Mouse (Mus musculus) liver, embryonic 12.5 days (tissue): ENCODE data around the gene Katnal1. TPM values are rescaled to one million over a fixed set of nuclear protein-coding genes. Genes with fewer than 3 reads are reported as not detected.

Source experiments
- ATAC-seq: fragments of 200-750 bp; cut with Nextera tagmentation; 2 replicates; pipeline ENCODE4 v1.8.0; 2017; ENCODE audit warnings: moderate number of reproducible peaks, mild to moderate bottlenecking, moderate library complexity
- H3K27ac ChIP-seq: fragments of 300-500 bp; sonication (generic); 2 replicates; pipeline ENCODE4 v1.5.1; 2016; ENCODE audit warnings: mild to moderate bottlenecking
- H3K27me3 ChIP-seq: fragments of 300-500 bp; sonication (generic); replicated peaks from 2 replicates; pipeline ENCODE4 v1.6.1; 2016; ENCODE audit warnings: mild to moderate bottlenecking, moderate library complexity
- H3K36me3 ChIP-seq: fragments of 300-500 bp; sonication (generic); 2 replicates; pipeline ENCODE4 v1.6.1; 2016; ENCODE audit warnings: mild to moderate bottlenecking, moderate library complexity
- H3K4me1 ChIP-seq: fragments of 300-500 bp; sonication (generic); 2 replicates; pipeline ENCODE4 v1.6.1; 2016
- H3K4me2 ChIP-seq: fragments of 300-500 bp; sonication (generic); 2 replicates; pipeline ENCODE4 v1.6.1; 2016; ENCODE audit warnings: mild to moderate bottlenecking, moderate library complexity
- H3K4me3 ChIP-seq: fragments of 300-500 bp; sonication (generic); 2 replicates; pipeline ENCODE4 v1.5.1; 2016; ENCODE audit warnings: mild to moderate bottlenecking, moderate library complexity
- H3K9ac ChIP-seq: fragments of 300-500 bp; sonication (generic); 2 replicates; pipeline ENCODE4 v1.6.1; 2016; ENCODE audit warnings: mild to moderate bottlenecking, moderate library complexity
- H3K9me3 ChIP-seq: fragments of 300-500 bp; sonication (generic); replicated peaks from 2 replicates; pipeline ENCODE4 v1.6.1; 2016; ENCODE audit warnings: mild to moderate bottlenecking, moderate library complexity
- WGBS: fragments of 180-500 bp; shearing (Covaris S2); methylation state at CpG from one replicate; pipeline ENCODE4 v1.1.7; 2016; ENCODE audit not compliant: insufficient replicate concordance; 5-methylcytosine and 5-hydroxymethylcytosine counted together
- polyA plus RNA-seq: library from polyadenylated mRNA; unstranded; fragments of >200 nt; fragmentation: Nextera tagmentation; extraction: Ambion mirVana; gene quantifications from 2 replicates; pipeline ENCODE4 v1.2.1, GENCODE M21; 2016

Katnal1 gene
- polyA plus RNA-seq, 1 experiment from 2014 or later: 18.9 TPM

- Histone ChIP-seq H3K4me3 (peak overlapping the region; percentile 31), H3K4me1 (peaks cover 69% of the 10 kb centered on the region)
- WGBS: 9% methylated on average over 13 of the region's 13 CpGs
These were observed 36.7 kb upstream of the Katnal1 start for GRCm38 (mm10) chr5:148965691-148966333.

DNA sequence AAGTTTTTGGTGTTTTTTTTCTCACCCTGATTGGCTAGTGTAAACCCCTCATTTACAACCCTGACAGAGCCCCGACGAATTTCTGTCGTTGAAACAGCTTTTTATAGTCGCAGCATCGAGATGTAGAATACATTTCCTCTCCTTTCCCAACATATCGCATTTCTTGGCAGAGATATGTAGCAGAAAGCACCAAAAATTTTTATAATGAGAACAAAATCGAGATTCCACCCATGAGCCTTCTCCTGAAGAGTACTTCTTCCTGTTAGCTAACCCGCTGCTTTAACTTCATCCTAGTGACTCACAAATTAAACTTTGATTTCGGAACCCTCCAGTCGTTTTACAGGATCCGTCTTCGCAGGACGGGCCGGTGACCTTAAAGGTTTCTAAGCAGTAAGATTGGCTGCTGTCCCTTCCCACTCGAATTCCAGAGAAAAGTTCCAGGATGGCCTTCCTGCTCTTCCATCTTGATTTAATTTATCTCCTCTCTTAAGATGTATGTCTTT, 36.0 kb upstream of the Katnal1 start:
- 75% methylated on average over 15 of the region's 15 CpGs for WGBS
- H3K9ac ChIP-seq: peak overlapping the region; percentile 47; the same call in 1 of the 2 replicates
- H3K4me1 ChIP-seq: peaks cover 70% of the 10 kb centered on the region
- H3K9me3 ChIP-seq: no peaks in the 10 kb centered on the region
- H3K4me2 ChIP-seq: peak overlapping the region; percentile 65
- no peaks in the 10 kb centered on the region for H3K27me3 ChIP-seq
- H3K4me3 ChIP-seq: peak overlapping the region; percentile 31; the same call in 1 of the 2 replicates
- no peak for ATAC-seq
- H3K27ac ChIP-seq: peak overlapping the region; percentile 91
- H3K36me3 ChIP-seq: no peaks in the 10 kb centered on the region

More at GRCm38 (mm10) chr5:148965691-148966333, 36.7 kb upstream of the Katnal1 start:
- peak; percentile 96 for ATAC-seq
- Histone ChIP-seq H3K9me3 (no peaks in the 10 kb centered on the region), H3K27ac (peak overlapping the region; percentile 91), H3K4me2 (peak overlapping the region; percentile 65), H3K36me3 (no peaks in the 10 kb centered on the region), H3K9ac (peak overlapping the region; percentile 47; the same call in 1 of the 2 replicates), H3K27me3 (no peaks in the 10 kb centered on the region)

GRCm38 (mm10) chr5:148964251-148964650, 35.1 kb upstream of the Katnal1 start:
- Histone ChIP-seq H3K4me1 (peaks cover 71% of the 10 kb centered on the region), H3K9ac (no peak overlapping the region), H3K4me3 (no peak overlapping the region), H3K4me2 (no peak overlapping the region), H3K27ac (0 out of 2 replicates have a peak overlapping the region, but pooled peaks have one; percentile 2), H3K36me3 (no peaks in the 10 kb centered on the region), H3K9me3 (no peaks in the 10 kb centered on the region), H3K27me3 (no peaks in the 10 kb centered on the region)
- 53% methylated on average over 1 of the region's 1 CpGs for WGBS
- no peak for ATAC-seq

DNA sequence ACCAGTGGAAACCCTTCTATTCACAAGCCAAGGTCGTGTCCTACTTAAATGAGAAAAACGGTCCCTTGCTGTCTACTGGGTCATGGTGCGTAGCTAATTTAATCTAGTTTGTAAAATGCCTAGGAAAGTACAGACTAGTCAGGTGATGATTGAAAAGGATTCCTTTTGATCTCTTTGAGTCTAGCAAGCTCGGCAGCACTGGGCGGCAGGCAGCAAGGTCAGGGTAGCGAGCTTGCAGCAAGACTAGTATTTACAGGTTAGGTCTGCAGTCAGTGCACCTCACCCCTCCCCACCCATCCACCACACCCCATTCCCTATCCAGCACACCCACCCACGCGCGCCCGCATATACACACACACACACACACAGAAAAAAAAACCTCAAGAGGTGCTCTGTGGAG, 31.1 kb upstream of the Katnal1 start:
- Histone ChIP-seq H3K36me3 (no peaks in the 10 kb centered on the region), H3K9ac (peak overlapping the region; percentile 66), H3K27me3 (no peaks in the 10 kb centered on the region), H3K4me3 (no peak overlapping the region), H3K4me2 (peak overlapping the region; percentile 85), H3K4me1 (peaks cover 66% of the 10 kb centered on the region), H3K9me3 (no peaks in the 10 kb centered on the region), H3K27ac (peak overlapping the region; percentile 71)
- 71% methylated on average over 10 of the region's 10 CpGs for WGBS
- ATAC-seq: no peak

DNA sequence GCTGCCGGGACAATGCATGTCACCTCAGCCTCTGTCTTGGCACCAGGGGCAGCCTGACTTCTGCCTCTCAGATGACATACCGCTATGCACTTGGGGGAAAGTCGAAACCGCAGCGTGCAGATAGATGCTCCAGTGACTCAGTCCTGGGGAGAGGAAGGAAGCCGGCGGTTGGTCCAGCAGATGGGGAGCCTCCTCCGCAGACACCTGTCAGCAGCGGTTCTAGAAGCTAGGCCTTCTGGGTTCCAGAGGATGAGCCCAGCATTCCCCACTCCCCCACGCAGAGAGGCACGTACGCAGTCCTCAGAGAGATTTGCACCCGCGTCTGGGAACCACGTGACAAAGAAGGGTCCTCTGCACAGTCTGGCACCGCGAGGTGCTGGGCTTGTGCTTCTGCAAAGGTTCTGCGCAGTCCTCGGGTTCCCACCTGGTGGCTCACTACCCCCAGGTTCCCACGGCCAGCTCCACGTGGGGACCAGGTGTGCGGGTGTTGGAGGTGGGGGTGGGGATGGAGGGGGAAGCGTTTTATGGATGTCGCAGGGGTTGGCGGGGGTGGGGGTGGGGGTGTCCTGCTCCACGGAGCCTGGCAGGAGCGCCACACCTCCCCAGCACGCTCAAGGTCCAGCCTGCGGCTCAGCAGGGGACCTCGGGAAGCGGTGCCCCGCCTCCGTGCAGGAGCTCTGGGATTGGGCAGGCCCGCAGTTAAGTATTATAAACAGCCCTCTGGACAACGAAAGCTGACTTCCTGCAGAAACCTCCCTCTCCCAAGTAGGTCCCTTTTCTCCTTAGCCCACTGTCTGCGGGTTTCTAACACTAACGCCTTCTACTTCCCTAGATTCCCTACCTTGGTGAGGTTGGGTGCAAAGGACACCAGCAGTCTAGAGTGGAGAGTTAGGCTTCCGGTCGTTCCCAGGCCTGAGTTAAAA, 30.2 kb upstream of the Katnal1 start:
- H3K27ac ChIP-seq: peak overlapping the region; percentile 71
- H3K4me1 ChIP-seq: peaks cover 66% of the 10 kb centered on the region
- WGBS: 1% methylated on average over 38 of the region's 39 CpGs
- ATAC-seq: peak; percentile 69
- no peaks in the 10 kb centered on the region for H3K36me3 ChIP-seq
- H3K4me3 ChIP-seq: peak overlapping the region; percentile 56
- peak overlapping the region; percentile 66 for H3K9ac ChIP-seq
- H3K27me3 ChIP-seq: no peaks in the 10 kb centered on the region
- peak overlapping the region; percentile 85 for H3K4me2 ChIP-seq
- no peaks in the 10 kb centered on the region for H3K9me3 ChIP-seq

DNA sequence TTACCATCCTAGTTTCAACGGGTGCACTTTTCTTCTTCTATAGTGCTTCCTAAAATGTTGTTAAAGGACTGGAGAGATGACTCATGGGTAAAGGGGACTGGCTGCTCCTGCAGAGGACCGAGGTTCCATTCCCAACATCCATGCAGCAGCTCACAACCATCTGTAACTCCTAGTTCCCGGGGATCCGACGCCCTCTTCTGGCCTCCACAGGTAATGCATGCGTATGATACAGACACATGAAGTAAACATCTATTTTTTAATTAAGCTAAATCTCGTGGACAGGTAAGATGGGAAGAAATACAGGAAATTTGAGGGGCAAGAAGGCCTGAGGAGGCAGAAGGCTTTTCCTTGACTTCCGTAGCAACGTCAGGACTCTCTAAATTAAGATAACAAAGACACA, 29.2 kb upstream of the Katnal1 start:
- Histone ChIP-seq H3K4me1 (peaks cover 62% of the 10 kb centered on the region), H3K4me3 (peak overlapping the region; percentile 56), H3K9ac (peak overlapping the region; percentile 66; the same call in 1 of the 2 replicates), H3K4me2 (peak overlapping the region; percentile 85), H3K27me3 (no peaks in the 10 kb centered on the region), H3K27ac (peak overlapping the region; percentile 71), H3K36me3 (no peaks in the 10 kb centered on the region), H3K9me3 (no peaks in the 10 kb centered on the region)
- WGBS: 26% methylated on average over 9 of the region's 9 CpGs
- no peak for ATAC-seq

GRCm38 (mm10) chr5:148956898-148957535, 27.9 kb upstream of the Katnal1 start:
- H3K9ac ChIP-seq: 0 out of 2 replicates have a peak overlapping the region, but pooled peaks have one; percentile 2
- no peak overlapping the region for H3K4me2 ChIP-seq
- 29% methylated on average over 9 of the region's 9 CpGs for WGBS
- no peak overlapping the region for H3K4me3 ChIP-seq
- H3K27ac ChIP-seq: peak overlapping the region; percentile 31
- ATAC-seq: no peak
- H3K36me3 ChIP-seq: no peaks in the 10 kb centered on the region
- no peaks in the 10 kb centered on the region for H3K9me3 ChIP-seq
- H3K4me1 ChIP-seq: peaks cover 67% of the 10 kb centered on the region
- H3K27me3 ChIP-seq: no peaks in the 10 kb centered on the region

DNA sequence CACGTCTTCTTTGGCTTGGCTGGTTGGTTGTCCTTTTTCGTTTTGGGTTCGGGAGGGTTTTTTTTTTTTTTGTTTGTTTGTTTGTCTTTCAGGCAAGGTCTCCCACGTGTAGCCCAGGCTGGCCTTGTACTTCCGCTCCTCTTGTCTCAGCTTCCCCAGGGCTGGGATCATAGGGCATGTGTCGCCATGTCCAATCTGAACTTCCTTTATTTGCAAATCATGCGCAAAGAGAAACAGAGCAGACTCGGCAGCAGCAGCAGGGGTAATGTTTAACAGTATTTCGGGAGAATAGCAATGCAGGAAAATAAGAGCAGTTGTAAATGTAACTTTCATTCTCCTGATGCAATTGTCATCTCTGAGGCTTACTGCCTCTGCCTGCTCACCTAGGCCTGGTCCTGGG, 27.0 kb upstream of the Katnal1 start:
- H3K4me3 ChIP-seq: no peak overlapping the region
- peaks cover 67% of the 10 kb centered on the region for H3K4me1 ChIP-seq
- peak overlapping the region; percentile 62 for H3K27ac ChIP-seq
- H3K9me3 ChIP-seq: no peaks in the 10 kb centered on the region
- no peak overlapping the region for H3K9ac ChIP-seq
- no peaks in the 10 kb centered on the region for H3K36me3 ChIP-seq
- H3K4me2 ChIP-seq: no peak overlapping the region
- 71% methylated on average over 9 of the region's 9 CpGs for WGBS
- no peaks in the 10 kb centered on the region for H3K27me3 ChIP-seq
- ATAC-seq: no peak

DNA sequence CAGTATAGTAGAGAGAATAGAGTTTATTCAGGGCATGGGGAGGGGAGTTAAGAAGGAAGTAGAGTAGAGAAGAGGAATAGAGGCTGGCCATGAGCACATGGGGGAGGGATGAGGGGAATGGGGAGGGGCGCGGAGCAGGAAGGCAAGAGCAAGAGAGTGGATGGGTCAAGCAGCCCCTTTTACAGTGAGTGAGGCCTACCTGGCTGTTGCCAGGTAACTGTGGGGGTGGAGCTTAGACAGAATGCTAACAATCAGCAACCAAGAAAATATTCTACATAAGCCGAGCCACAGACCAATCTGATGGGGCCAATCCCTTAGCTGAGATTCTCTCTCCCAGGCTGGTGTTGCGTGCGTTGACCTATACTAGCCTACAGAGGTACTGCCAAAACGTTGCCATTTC, 26.5 kb upstream of the Katnal1 start:
- Histone ChIP-seq H3K4me2 (no peak overlapping the region), H3K27ac (peak overlapping the region; percentile 62; the same call in 1 of the 2 replicates), H3K9me3 (no peaks in the 10 kb centered on the region), H3K27me3 (no peaks in the 10 kb centered on the region), H3K4me1 (peaks cover 65% of the 10 kb centered on the region), H3K9ac (no peak overlapping the region), H3K4me3 (no peak overlapping the region), H3K36me3 (no peaks in the 10 kb centered on the region)
- 79% methylated on average over 6 of the region's 6 CpGs for whole genome bisulfite sequencing
- ATAC-seq: no peak

GRCm38 (mm10) chr5:148954314-148955060, 25.4 kb upstream of the Katnal1 start:
- Histone ChIP-seq H3K27me3 (no peaks in the 10 kb centered on the region), H3K27ac (peak overlapping the region; percentile 62), H3K4me2 (peak overlapping the region; percentile 1; the same call in 1 of the 2 replicates), H3K36me3 (no peaks in the 10 kb centered on the region), H3K4me3 (no peak overlapping the region), H3K9ac (peak overlapping the region; percentile 5; the same call in 1 of the 2 replicates), H3K4me1 (peaks cover 60% of the 10 kb centered on the region), H3K9me3 (no peaks in the 10 kb centered on the region)
- 68% methylated on average over 22 of the region's 22 CpGs for WGBS
- peak; percentile 69 for ATAC-seq

- Histone ChIP-seq H3K4me2 (no peak overlapping the region), H3K9ac (no peak overlapping the region), H3K27ac (no peak overlapping the region), H3K27me3 (no peaks in the 10 kb centered on the region), H3K4me1 (peaks cover 46% of the 10 kb centered on the region), H3K4me3 (no peak overlapping the region), H3K36me3 (no peaks in the 10 kb centered on the region), H3K9me3 (no peaks in the 10 kb centered on the region)
- 57% methylated on average over 5 of the region's 5 CpGs for WGBS
- no peak for ATAC-seq
These were observed 24.0 kb upstream of the Katnal1 start for GRCm38 (mm10) chr5:148953098-148953497.
